Mouse (Mus musculus) CH12.LX (cell line): ENCODE data around the gene Pdk2. TPM values are rescaled to one million over a fixed set of nuclear protein-coding genes. Genes with fewer than 3 reads are reported as not detected.

Experiments
- DNase-seq: peaks from one replicate; pipeline ENCODE4 v3.0.0-alpha.2; 2013; ENCODE audit errors: extremely low read depth
- H3K27ac ChIP-seq: 2 replicates; pipeline ENCODE4 v1.5.1; 2012; ENCODE audit warnings: low read depth, mild to moderate bottlenecking, control low read depth, moderate library complexity; ENCODE audit not compliant: insufficient read depth
- H3K27me3 ChIP-seq: replicated peaks from 2 replicates; pipeline ENCODE3; 2012; ENCODE audit warnings: inconsistent platforms
- H3K36me3 ChIP-seq, 2 experiments: replicated peaks in 1 of 2; 2 replicates each; pipeline versions ENCODE3 to v1.6.1; 2012; ENCODE audit warnings: inconsistent platforms in 1 of 2, low read length in 1 of 2, mild to moderate bottlenecking in 1 of 2, mixed read lengths in 1 of 2, moderate library complexity in 1 of 2; ENCODE audit not compliant: control insufficient read depth in 1 of 2, insufficient read depth in 1 of 2
- H3K4me1 ChIP-seq, 2 experiments: 2 replicates each; pipeline ENCODE4 v1.6.1; 2012; ENCODE audit warnings: inconsistent platforms in 1 of 2, moderate library complexity in 1 of 2; ENCODE audit not compliant: insufficient read depth in 2 of 2, control insufficient read depth in 1 of 2
- H3K4me2 ChIP-seq: 2 replicates; pipeline ENCODE4 v1.6.1; 2012; ENCODE audit warnings: low read depth, mild to moderate bottlenecking, control low read depth; ENCODE audit not compliant: poor library complexity, insufficient read depth, severe bottlenecking
- H3K4me3 ChIP-seq, 3 experiments: fragments of 150-350 bp in 1 of 3; sonication (generic) in 1 of 3; replicated peaks in 1 of 3; 2 replicates each; pipeline versions ENCODE3 to v1.5.1; 2011 to 2012; ENCODE audit warnings: low read depth in 2 of 3, low read length in 2 of 3, mild to moderate bottlenecking in 2 of 3, moderate library complexity in 2 of 3, control low read depth in 1 of 3, improper control_type of control experiment in 1 of 3, inconsistent platforms in 1 of 3, mixed read lengths in 1 of 3; ENCODE audit not compliant: poor library complexity in 1 of 3
- H3K79me2 ChIP-seq: replicated peaks from 2 replicates; pipeline ENCODE4 v1.6.1; 2012; ENCODE audit warnings: mild to moderate bottlenecking, moderate library complexity; ENCODE audit not compliant: control insufficient read depth, poor library complexity, insufficient read depth, severe bottlenecking; ENCODE audit errors: extremely low read depth
- H3K9ac ChIP-seq: 2 replicates; pipeline ENCODE4 v1.6.1; 2012; ENCODE audit warnings: low read depth, mild to moderate bottlenecking, control low read depth, moderate library complexity; ENCODE audit not compliant: insufficient read depth
- H3K9me3 ChIP-seq: replicated peaks from 2 replicates; pipeline ENCODE3; 2012; ENCODE audit warnings: low read length, inconsistent platforms, mixed read lengths
- BHLHE40 ChIP-seq: IDR thresholded peaks from 2 replicates; pipeline ENCODE4 v1.6.1; 2011; ENCODE audit warnings: mild to moderate bottlenecking, low read depth, low read length, improper control_type of control experiment
- CHD1 ChIP-seq: IDR thresholded peaks from 2 replicates; pipeline ENCODE4 v1.6.1; 2012; ENCODE audit warnings: low read depth, low read length, improper control_type of control experiment, inconsistent platforms
- CTCF ChIP-seq, 2 experiments: IDR thresholded peaks in 1 of 2; conservative IDR thresholded peaks in 1 of 2; 2 replicates each; pipeline ENCODE4 v1.5.1; 2011 to 2012; ENCODE audit warnings: low read depth in 2 of 2, low read length in 2 of 2, improper control_type of control experiment in 1 of 2, inconsistent platforms in 1 of 2, mild to moderate bottlenecking in 1 of 2, moderate library complexity in 1 of 2
- E2F4 ChIP-seq: IDR thresholded peaks from 2 replicates; pipeline ENCODE4 v1.6.1; 2011; ENCODE audit warnings: low read depth, low read length, improper control_type of control experiment; ENCODE audit not compliant: insufficient replicate concordance
- ELF1 ChIP-seq: IDR thresholded peaks from 2 replicates; pipeline ENCODE4 v1.6.1; 2014; ENCODE audit warnings: low read depth, mild to moderate bottlenecking, inconsistent platforms, low read length, improper control_type of control experiment
- ETS1 ChIP-seq: conservative IDR thresholded peaks from 2 replicates; pipeline ENCODE4 v1.6.1; 2012; ENCODE audit warnings: low read depth, mild to moderate bottlenecking, inconsistent platforms, low read length, improper control_type of control experiment, moderate library complexity
- GABPA ChIP-seq: IDR thresholded peaks from 2 replicates; pipeline ENCODE4 v1.6.1; 2012; ENCODE audit warnings: low read depth, low read length, improper control_type of control experiment, inconsistent platforms; ENCODE audit not compliant: insufficient replicate concordance
- HCFC1 ChIP-seq: IDR thresholded peaks from 2 replicates; pipeline ENCODE4 v1.6.1; 2012; ENCODE audit warnings: low read depth, mild to moderate bottlenecking, inconsistent platforms, low read length, improper control_type of control experiment
- IRF4 ChIP-seq: IDR thresholded peaks from 2 replicates; pipeline ENCODE4 v1.6.1; 2014; ENCODE audit warnings: low read depth, mild to moderate bottlenecking, inconsistent platforms, low read length, improper control_type of control experiment
- JUN ChIP-seq: IDR thresholded peaks from 2 replicates; pipeline ENCODE4 v1.6.1; 2011; ENCODE audit warnings: low read depth, mild to moderate bottlenecking, low read length, improper control_type of control experiment, moderate library complexity; ENCODE audit not compliant: insufficient read depth
- JUND ChIP-seq: conservative IDR thresholded peaks from 2 replicates; pipeline ENCODE4 v1.6.1; 2011; ENCODE audit warnings: low read depth, low read length, improper control_type of control experiment
- KAT2A ChIP-seq: IDR thresholded peaks from 2 replicates; pipeline ENCODE4 v1.6.1; 2012; ENCODE audit warnings: low read length, improper control_type of control experiment, inconsistent platforms; ENCODE audit not compliant: insufficient replicate concordance
- MAX ChIP-seq: IDR thresholded peaks from 2 replicates; pipeline ENCODE4 v1.6.1; 2011; ENCODE audit warnings: low read length, improper control_type of control experiment
- MAZ ChIP-seq: IDR thresholded peaks from 2 replicates; pipeline ENCODE4 v1.6.1; 2012; ENCODE audit warnings: low read depth, mild to moderate bottlenecking, inconsistent platforms, low read length, improper control_type of control experiment, moderate library complexity
- MEF2A ChIP-seq: IDR thresholded peaks from 2 replicates; pipeline ENCODE4 v1.6.1; 2014; ENCODE audit warnings: low read depth, mild to moderate bottlenecking, inconsistent platforms, low read length, improper control_type of control experiment, borderline replicate concordance
- MXI1 ChIP-seq: IDR thresholded peaks from 2 replicates; pipeline ENCODE4 v1.6.1; 2011; ENCODE audit warnings: mild to moderate bottlenecking, low read depth, low read length, improper control_type of control experiment
- MYC ChIP-seq: IDR thresholded peaks from 2 replicates; pipeline ENCODE4 v1.6.1; 2011; ENCODE audit warnings: low read depth, mild to moderate bottlenecking, improper control_type of control experiment, low read length
- NELFE ChIP-seq: IDR thresholded peaks from 2 replicates; pipeline ENCODE4 v1.6.1; 2011; ENCODE audit warnings: low read depth, low read length, improper control_type of control experiment
- PAX5 ChIP-seq: IDR thresholded peaks from 2 replicates; pipeline ENCODE4 v1.6.1; 2012; ENCODE audit warnings: low read length, inconsistent platforms, mixed read lengths
- POLR2AphosphoS2 ChIP-seq: IDR thresholded peaks from 2 replicates; pipeline ENCODE4 v1.6.1; 2011; ENCODE audit warnings: low read depth, low read length, improper control_type of control experiment
- RAD21 ChIP-seq: IDR thresholded peaks from 2 replicates; pipeline ENCODE4 v1.6.1; 2011; ENCODE audit warnings: low read depth, mild to moderate bottlenecking, low read length, improper control_type of control experiment, moderate library complexity
- RCOR1 ChIP-seq: conservative IDR thresholded peaks from 2 replicates; pipeline ENCODE4 v1.6.1; 2012; ENCODE audit warnings: low read depth, mild to moderate bottlenecking, inconsistent platforms, low read length, improper control_type of control experiment
- SMC3 ChIP-seq: IDR thresholded peaks from 2 replicates; pipeline ENCODE4 v1.6.1; 2011; ENCODE audit warnings: low read depth, low read length, improper control_type of control experiment
- TBP ChIP-seq: conservative IDR thresholded peaks from 2 replicates; pipeline ENCODE4 v1.6.1; 2011; ENCODE audit warnings: low read depth, low read length, improper control_type of control experiment
- TCF12 ChIP-seq: IDR thresholded peaks from 2 replicates; pipeline ENCODE4 v1.6.1; 2014; ENCODE audit warnings: low read depth, mild to moderate bottlenecking, inconsistent platforms, low read length, improper control_type of control experiment
- USF1 ChIP-seq: IDR thresholded peaks from 2 replicates; pipeline ENCODE4 v1.6.1; 2014; ENCODE audit warnings: low read depth, mild to moderate bottlenecking, inconsistent platforms, low read length, improper control_type of control experiment
- USF2 ChIP-seq: conservative IDR thresholded peaks from 2 replicates; pipeline ENCODE4 v1.6.1; 2011; ENCODE audit warnings: low read depth, low read length, improper control_type of control experiment
- ZC3H11A ChIP-seq: IDR thresholded peaks from 2 replicates; pipeline ENCODE4 v1.6.1; 2012; ENCODE audit warnings: low read depth, mild to moderate bottlenecking, inconsistent platforms, low read length, improper control_type of control experiment
- ZKSCAN1 ChIP-seq: IDR thresholded peaks from 2 replicates; pipeline ENCODE4 v1.6.1; 2012; ENCODE audit warnings: low read depth, inconsistent platforms, low read length, improper control_type of control experiment, borderline replicate concordance
- ZMIZ1 ChIP-seq: IDR thresholded peaks from 2 replicates; pipeline ENCODE4 v1.6.1; 2012; ENCODE audit warnings: low read depth, mild to moderate bottlenecking, inconsistent platforms, low read length, improper control_type of control experiment
- ZNF384 ChIP-seq: IDR thresholded peaks from 2 replicates; pipeline ENCODE4 v1.6.1; 2012; ENCODE audit warnings: low read depth, low read length, improper control_type of control experiment, inconsistent platforms
- dilution Hi-C: fragments of 300-500 bp; cut with MboI; formaldehyde crosslinking; loops from 2 replicates; pipeline ENCODE4 v1.14.3; 2020; ENCODE audit warnings: low sequenced_read_pairs; ENCODE audit not compliant: extremely low pct_unique_long_range_greater_than_20kb, extremely low pct_ligation_motif_present
- in situ Hi-C: fragments of 300-500 bp; cut with MboI; formaldehyde crosslinking; loops from 3 replicates; pipeline ENCODE4 v1.14.3; 2019; ENCODE audit warnings: low sequenced_read_pairs, low pct_ligation_motif_present, low pct_unique_long_range_greater_than_20kb, mixed read lengths
- polyA plus RNA-seq: library from polyadenylated mRNA; unstranded; fragments of >175 nt; gene quantifications from 2 replicates; pipeline ENCODE4 v1.2.1, GENCODE M21; 2012; ENCODE audit warnings: low read depth; ENCODE audit not compliant: insufficient read length
- total RNA-seq, 2 experiments: library from RNA; depleted of rRNA; stranded (reverse); fragments of 300-350 nt in 1 of 2; fragments of >200 nt in 1 of 2; gene quantifications; 2 replicates each; pipeline ENCODE4 v1.2.3; 2012 to 2014

Pdk2 gene
- total and polyA plus RNA-seq, 3 experiments: not detected

DNA sequence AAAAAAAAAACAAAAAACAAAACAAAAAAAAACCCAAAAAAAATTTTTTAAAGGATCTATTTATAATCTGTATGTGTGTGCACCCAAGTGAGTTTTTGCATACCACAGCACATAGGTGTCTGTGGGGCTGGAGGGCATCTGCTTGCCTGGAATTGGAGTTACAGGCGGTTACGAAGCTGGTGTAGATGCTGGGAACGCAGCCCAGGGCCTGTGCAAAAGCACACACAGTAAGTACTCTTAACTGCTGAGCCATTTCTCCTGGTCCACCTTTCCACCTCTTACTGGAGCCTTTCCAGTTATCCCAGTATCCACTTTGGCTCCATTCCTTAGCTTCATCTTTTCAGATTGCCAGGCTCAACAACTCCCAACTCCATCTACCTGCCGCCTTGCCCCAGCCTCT lies 1.9 kb upstream of the Pdk2 start:
- Histone ChIP-seq H3K79me2 (no peaks in the 10 kb centered on the region), H3K4me3 (no peak overlapping the region), H3K36me3 (peaks cover 26 to 40% of the 10 kb centered on the region in 2 experiments), H3K27ac (no peak overlapping the region), H3K27me3 (peaks cover 37% of the 10 kb centered on the region), H3K4me1 (peaks cover 0 to 10% of the 10 kb centered on the region in 2 experiments; a peak in 2 of 4 replicates), H3K4me2 (no peak overlapping the region), H3K9me3 (no peaks in the 10 kb centered on the region), H3K9ac (no peak overlapping the region)
- dilution Hi-C loops: no loop called here
- DNase-seq: no peak
- in situ Hi-C loops: loop anchor here (5.0 to 10.0 kb wide), 2 partner anchors 64 to 192 kb away; no protein-coding TSS in a partner anchor
- TF ChIP-seq TBP: no peak
- TF ChIP-seq TCF12: no peak
- no peak for TF ChIP-seq NELFE
- TF ChIP-seq MAX: no peak
- no peak for TF ChIP-seq SMC3
- no peak for TF ChIP-seq JUND
- TF ChIP-seq KAT2A: no peak
- TF ChIP-seq IRF4: no peak
- TF ChIP-seq MYC: no peak
- TF ChIP-seq, all 38 proteins: peak for 0

DNA sequence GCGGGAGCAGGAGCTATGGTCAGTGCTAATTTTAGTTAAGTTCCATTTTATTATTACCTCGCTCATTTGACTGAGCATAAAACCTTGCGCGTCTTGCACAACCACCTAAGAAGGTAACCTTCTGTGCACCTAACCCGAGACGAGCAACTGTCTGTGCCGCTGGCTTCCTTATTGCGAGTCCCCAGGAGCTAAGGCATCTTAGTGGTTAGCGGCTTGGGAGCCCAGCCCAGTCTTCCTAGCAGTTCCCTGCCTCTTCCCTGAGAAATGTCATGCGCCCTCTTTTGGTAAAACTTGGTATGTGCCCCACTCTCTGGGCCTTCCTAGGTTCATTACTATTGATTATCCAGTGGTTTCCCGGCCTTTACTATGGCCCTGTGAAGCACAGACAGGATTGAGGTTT lies 942 bp upstream of the Pdk2 start:
- H3K4me2 ChIP-seq: no peak overlapping the region
- peaks cover 0 to 10% of the 10 kb centered on the region in 2 experiments; a peak in 2 of 4 replicates for H3K4me1 ChIP-seq
- H3K4me3 ChIP-seq: no peak overlapping the region
- no peak overlapping the region for H3K27ac ChIP-seq
- in situ Hi-C loops (loop anchor here (5.0 to 10.0 kb wide), 2 partner anchors 65 to 193 kb away; no protein-coding TSS in a partner anchor), dilution Hi-C loops (no loop called here)
- no peak for TF ChIP-seq HCFC1
- TF ChIP-seq MAX: no peak
- TF ChIP-seq MEF2A: no peak
- no peak for TF ChIP-seq POLR2AphosphoS2
- peak; percentile 59 for TF ChIP-seq SMC3
- no peak for TF ChIP-seq ETS1
- TF ChIP-seq ZNF384: no peak
- no peak for TF ChIP-seq MXI1
- TF ChIP-seq RCOR1: no peak
- TF ChIP-seq ZKSCAN1: no peak
- TF ChIP-seq JUN: no peak
- TF ChIP-seq USF2: no peak
- TF ChIP-seq RAD21: peak; percentile 55
- TF ChIP-seq BHLHE40: no peak
- no peak for TF ChIP-seq PAX5
- no peak for TF ChIP-seq ZMIZ1
- no peak for TF ChIP-seq NELFE
- no peak for TF ChIP-seq USF1
- TF ChIP-seq E2F4: no peak
- no peak for TF ChIP-seq ELF1
- no peak for TF ChIP-seq CHD1
- TF ChIP-seq CTCF (conservative IDR thresholded peaks at IDR 0.05 in 1 of 2, IDR thresholded peaks at IDR 0.05 in 1 of 2; ENCODE audit: low read depth in 2 of 2, low read length in 2 of 2): peak; percentile 71 to 75
- no peak for TF ChIP-seq MAZ
- TF ChIP-seq JUND: no peak
- TF ChIP-seq ZC3H11A: no peak
- TF ChIP-seq GABPA: no peak
- no peaks in the 10 kb centered on the region for H3K9me3 ChIP-seq
- H3K79me2 ChIP-seq: no peaks in the 10 kb centered on the region
- peaks cover 24 to 32% of the 10 kb centered on the region in 2 experiments for H3K36me3 ChIP-seq
- no peak overlapping the region for H3K9ac ChIP-seq
- DNase-seq: peak; percentile 31
- H3K27me3 ChIP-seq: peaks cover 47% of the 10 kb centered on the region
